Mouse (Mus musculus) central nervous system, embryonic 11.5 days (tissue): ENCODE measurements around the gene C1qa. TPM values are rescaled to one million over a fixed set of nuclear protein-coding genes. Genes with fewer than 3 reads are reported as not detected.

Source experiments
- polyA plus RNA-seq: library from polyadenylated mRNA; depleted of rRNA; stranded (reverse); fragments of >200 nt; gene quantifications from 2 replicates; pipeline ENCODE4 v1.2.3, GENCODE M21; 2012; rRNA removed

The C1qa gene
- polyA plus RNA-seq = 8.2 and 9.2 TPM in 2 replicates

GRCm38 (mm10) chr4:136898637-136899036 lies at the start of gene C1qa:
TSS of gene C1qa (minus strand) at chr4:136898803.

GRCm38 (mm10) chr4:136892811-136893210 lies 5.8 kb downstream of the C1qa start, which contains the start of gene C1qc:
TSS of gene C1qc (minus strand) at chr4:136893065.

GRCm38 (mm10) chr4:136886101-136886500 lies 12.5 kb downstream of the C1qa start, which contains the start of gene C1qb:
TSS of gene C1qb (minus strand) at chr4:136886187.

Other genes starting within 250 kb of the C1qa start
- gene Ephb2, start 62.8 kb downstream of the C1qa start, polyA plus RNA-seq = 54.6 and 60.4 TPM in 2 replicates
- 19.4 and 21.9 TPM in 2 replicates for gene C1qb, start 12.6 kb downstream of the C1qa start, polyA plus RNA-seq
- gene C1qc, start 5.7 kb downstream of the C1qa start, polyA plus RNA-seq = 10.1 and 12.2 TPM in 2 replicates
- 6.8 and 8.4 TPM in 2 replicates for gene Epha8, start 58.0 kb upstream of the C1qa start, polyA plus RNA-seq
- gene Zbtb40, start 150.0 kb upstream of the C1qa start, polyA plus RNA-seq = 7.3 and 8.6 TPM in 2 replicates